Mouse (Mus musculus) lung, embryonic 14.5 days (tissue): ENCODE results near the gene Padi1. TPM values are rescaled to one million over a fixed set of nuclear protein-coding genes. Genes with fewer than 3 reads are reported as not detected.

Experiments
- ATAC-seq: fragments of 200-750 bp; cut with Nextera tagmentation; 2 replicates; pipeline ENCODE4 v1.8.0; 2017; ENCODE audit warnings: mild to moderate bottlenecking, moderate TSS enrichment, moderate library complexity; ENCODE audit not compliant: insufficient read depth
- DNase-seq: peaks from one replicate; pipeline ENCODE4 v3.0.0-alpha.2; 2015
- H3K27ac ChIP-seq: fragments of 300-500 bp; sonication (generic); 2 replicates; pipeline ENCODE4 v1.5.1; 2014; ENCODE audit warnings: low read depth, mild to moderate bottlenecking, moderate library complexity
- H3K27me3 ChIP-seq: fragments of 300-500 bp; sonication (generic); 2 replicates; pipeline ENCODE4 v1.6.1; 2014; ENCODE audit warnings: low read length, control low read depth; ENCODE audit not compliant: insufficient read depth
- H3K36me3 ChIP-seq: fragments of 300-500 bp; sonication (generic); 2 replicates; pipeline ENCODE4 v1.6.1; 2014; ENCODE audit warnings: control low read depth; ENCODE audit not compliant: insufficient read depth
- H3K4me1 ChIP-seq: fragments of 300-500 bp; sonication (generic); 2 replicates; pipeline ENCODE4 v1.6.1; 2014; ENCODE audit warnings: antibody characterized with exemption, control low read depth; ENCODE audit not compliant: insufficient read depth
- H3K4me2 ChIP-seq: fragments of 300-500 bp; sonication (generic); 2 replicates; pipeline ENCODE4 v1.6.1; 2014; ENCODE audit warnings: mild to moderate bottlenecking
- H3K4me3 ChIP-seq: fragments of 300-500 bp; sonication (generic); 2 replicates; pipeline ENCODE4 v1.5.1; 2014; ENCODE audit warnings: low read depth, low read length
- H3K9ac ChIP-seq: fragments of 300-500 bp; sonication (generic); 2 replicates; pipeline ENCODE4 v1.6.1; 2014
- H3K9me3 ChIP-seq: fragments of 300-500 bp; sonication (generic); 2 replicates; pipeline ENCODE4 v1.6.1; 2016; ENCODE audit warnings: low read depth, low read length, control low read depth
- CTCF ChIP-seq: IDR thresholded peaks from 2 replicates; pipeline ENCODE4 v1.5.1; 2016; ENCODE audit warnings: antibody characterized with exemption, low read depth
- WGBS: fragments of 180-500 bp; shearing (Covaris S2); extraction: QIAGEN DNeasy Blood & Tissue Kit; methylation state at CpG from one replicate; pipeline ENCODE4 v1.1.7; 2014; 5-methylcytosine and 5-hydroxymethylcytosine counted together
- polyA plus RNA-seq: library from polyadenylated mRNA; unstranded; fragments of >200 nt; fragmentation: Nextera tagmentation; extraction: Ambion mirVana; gene quantifications from 2 replicates; pipeline ENCODE4 v1.2.1, GENCODE M21; 2014

The Padi1 gene
- polyA plus RNA-seq, 1 experiment from 2014 or later: 0.11 TPM

GRCm38 (mm10) chr4:140813358-140814185 lies 32.0 kb downstream of the Padi1 start:
- Histone ChIP-seq H3K27me3 (no peaks in the 10 kb centered on the region), H3K27ac (no peak overlapping the region), H3K9me3 (no peaks in the 10 kb centered on the region), H3K9ac (no peak overlapping the region), H3K36me3 (no peaks in the 10 kb centered on the region), H3K4me1 (peaks cover 2% of the 10 kb centered on the region; the same call in 1 of the 2 replicates), H3K4me2 (peak overlapping the region; percentile 72), H3K4me3 (peak overlapping the region; percentile 36)
- WGBS: 31% methylated on average over 13 of the region's 13 CpGs
- DNase-seq (no peak), ATAC-seq (no peak)
- no peak for TF ChIP-seq CTCF

GRCm38 (mm10) chr4:140812609-140813008 lies 33.0 kb downstream of the Padi1 start:
- Histone ChIP-seq H3K36me3 (no peaks in the 10 kb centered on the region), H3K27ac (no peak overlapping the region), H3K9me3 (no peaks in the 10 kb centered on the region), H3K4me1 (peaks cover 2% of the 10 kb centered on the region; the same call in 1 of the 2 replicates), H3K4me3 (no peak overlapping the region), H3K9ac (no peak overlapping the region), H3K4me2 (no peak overlapping the region), H3K27me3 (no peaks in the 10 kb centered on the region)
- ATAC-seq (no peak), DNase-seq (peak; percentile 54)
- 21% methylated on average over 14 of the region's 14 CpGs for WGBS
- TF ChIP-seq CTCF: no peak

- Histone ChIP-seq H3K9ac (no peak overlapping the region), H3K27ac (no peak overlapping the region), H3K4me2 (no peak overlapping the region), H3K4me3 (no peak overlapping the region), H3K36me3 (no peaks in the 10 kb centered on the region), H3K9me3 (no peaks in the 10 kb centered on the region), H3K4me1 (peaks cover 2% of the 10 kb centered on the region; the same call in 1 of the 2 replicates), H3K27me3 (no peaks in the 10 kb centered on the region)
- no peak for DNase-seq
- 38% methylated on average over 8 of the region's 8 CpGs for WGBS
- no peak for TF ChIP-seq CTCF
- ATAC-seq: no peak
These were observed 33.4 kb downstream of the Padi1 start for GRCm38 (mm10) chr4:140812191-140812590.

GRCm38 (mm10) chr4:140810458-140811260 lies 34.9 kb downstream of the Padi1 start, which contains the start of gene Padi3:
Gene Padi3 (minus strand): TSS chr4:140810648.
- Histone ChIP-seq H3K4me2 (no peak within 1 kb of the TSS), H3K36me3 (no peaks in the 10 kb centered on the region), H3K27me3 (no peaks in the 10 kb centered on the region), H3K4me1 (no peaks in the 10 kb centered on the region; the same call in 1 of the 2 replicates), H3K27ac (no peak within 1 kb of the TSS), H3K4me3 (no peak within 1 kb of the TSS), H3K9ac (no peak within 1 kb of the TSS), H3K9me3 (no peaks in the 10 kb centered on the region)
- TF ChIP-seq CTCF: no peak
- 66% methylated on average over 16 of the region's 16 CpGs for WGBS
- DNase-seq: no peak
- ATAC-seq: no peak

GRCm38 (mm10) chr4:140809118-140809517 lies 36.5 kb downstream of the Padi1 start:
- no peak overlapping the region for H3K4me3 ChIP-seq
- DNase-seq: no peak
- H3K9ac ChIP-seq: no peak overlapping the region
- ATAC-seq: no peak
- H3K27me3 ChIP-seq: no peaks in the 10 kb centered on the region
- no peak for TF ChIP-seq CTCF
- no peak overlapping the region for H3K4me2 ChIP-seq
- H3K36me3 ChIP-seq: no peaks in the 10 kb centered on the region
- no peaks in the 10 kb centered on the region; the same call in 1 of the 2 replicates for H3K4me1 ChIP-seq
- H3K9me3 ChIP-seq: no peaks in the 10 kb centered on the region
- 48% methylated on average over 8 of the region's 8 CpGs for WGBS
- H3K27ac ChIP-seq: no peak overlapping the region

GRCm38 (mm10) chr4:140804601-140805000 lies 41.0 kb downstream of the Padi1 start:
- 67% methylated on average over 9 of the region's 9 CpGs for WGBS
- DNase-seq (no peak), ATAC-seq (no peak)
- Histone ChIP-seq H3K4me2 (no peak overlapping the region), H3K4me1 (no peaks in the 10 kb centered on the region), H3K4me3 (no peak overlapping the region), H3K9me3 (no peaks in the 10 kb centered on the region), H3K36me3 (no peaks in the 10 kb centered on the region), H3K27ac (no peak overlapping the region), H3K9ac (no peak overlapping the region), H3K27me3 (no peaks in the 10 kb centered on the region)
- no peak for TF ChIP-seq CTCF

- Histone ChIP-seq H3K4me3 (no peak overlapping the region), H3K9ac (no peak overlapping the region), H3K27me3 (no peaks in the 10 kb centered on the region), H3K4me1 (no peaks in the 10 kb centered on the region), H3K27ac (no peak overlapping the region), H3K36me3 (no peaks in the 10 kb centered on the region), H3K9me3 (no peaks in the 10 kb centered on the region), H3K4me2 (no peak overlapping the region)
- ATAC-seq: no peak
- TF ChIP-seq CTCF: no peak
- DNase-seq: no peak
- WGBS: 61% methylated on average over 3 of the region's 3 CpGs
These were observed 44.2 kb downstream of the Padi1 start for GRCm38 (mm10) chr4:140801364-140801763.
